Mouse (Mus musculus) kidney, adult 2 months (tissue): Measurements from ENCODE around the gene Sptlc3.

Experiments used
- CTCF ChIP-seq: fragments of 200-500 bp; conservative IDR thresholded peaks from 2 replicates; pipeline ENCODE4 v1.5.1; 2011; ENCODE audit warnings: low read depth, mild to moderate bottlenecking, control low read depth, low read length, moderate library complexity, mixed read lengths; ENCODE audit not compliant: insufficient read depth, insufficient read length
- POLR2A ChIP-seq: fragments of 200-500 bp; IDR thresholded peaks from one replicate; pipeline ENCODE4 v1.6.1; 2011; ENCODE audit warnings: low read depth, low read length, control low read depth

DNA sequence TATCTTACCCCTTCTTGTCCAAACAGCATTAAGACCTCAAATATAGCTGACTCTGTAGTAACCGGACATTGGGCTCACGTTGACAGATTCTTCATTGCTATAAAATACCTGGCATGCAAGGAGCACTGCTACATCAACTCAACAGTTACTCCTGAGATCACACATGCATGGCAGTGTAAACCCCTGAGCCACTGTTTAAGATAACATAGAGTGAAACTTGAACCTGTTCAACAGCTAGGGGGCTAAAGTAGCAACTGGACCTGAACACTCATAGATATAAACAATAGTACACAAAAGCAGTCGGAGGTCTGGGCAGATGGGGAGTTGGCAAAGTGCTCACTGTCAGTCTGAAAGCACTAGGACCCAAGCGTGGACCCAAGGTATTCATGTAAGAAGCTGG is 140.8 kb downstream of the Sptlc3 start:
- TF ChIP-seq POLR2A = no peak
- TF ChIP-seq CTCF = no peak
